Mouse (Mus musculus): ENCODE measurements at regions not wholly inside any gene's neighbourhood (a gene's known extent, or its start where the extent isn't known, plus 50 kb on each side); places are given as distances from the start of the nearest gene placed in this dataset.

DNA sequence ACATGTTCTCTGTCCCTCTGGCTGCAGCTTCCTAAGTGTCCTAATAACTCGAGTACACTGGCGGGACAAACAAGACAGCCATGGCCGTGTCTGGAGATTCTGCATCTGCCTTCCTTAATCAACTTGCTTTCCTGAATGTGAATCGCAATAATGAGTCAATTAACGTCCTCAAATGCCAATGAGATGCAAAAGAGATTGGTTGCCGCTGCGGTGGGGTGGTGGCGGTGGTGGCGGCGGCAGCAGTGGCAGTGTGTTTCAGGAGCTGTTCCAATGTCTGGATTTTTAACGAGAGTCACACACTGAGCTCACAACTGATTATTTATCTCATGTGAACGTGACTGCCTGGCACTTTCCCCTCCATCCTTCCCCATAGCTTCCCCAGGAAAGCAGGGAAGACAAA is 197.6 kb upstream of the Gk2 start:
- TF ChIP-seq EP300 (IDR thresholded peaks at IDR 0.05; ENCODE audit: insufficient read depth, low read depth, low read length): no peak
- no peak for TF ChIP-seq CTCF (IDR thresholded peaks at IDR 0.05; ENCODE audit: low read depth, low read length)
- no peak for TF ChIP-seq POLR2A (IDR thresholded peaks at IDR 0.05; ENCODE audit: insufficient read depth, low read length)
- no peaks in the 10 kb centered on the region for H3K4me1 ChIP-seq (ENCODE audit: control insufficient read depth, insufficient read depth, low read length)
- H3K9me3 ChIP-seq (replicated peaks; ENCODE audit: control insufficient read depth, insufficient read depth, low read length, poor library complexity, severe bottlenecking): no peaks in the 10 kb centered on the region

DNA sequence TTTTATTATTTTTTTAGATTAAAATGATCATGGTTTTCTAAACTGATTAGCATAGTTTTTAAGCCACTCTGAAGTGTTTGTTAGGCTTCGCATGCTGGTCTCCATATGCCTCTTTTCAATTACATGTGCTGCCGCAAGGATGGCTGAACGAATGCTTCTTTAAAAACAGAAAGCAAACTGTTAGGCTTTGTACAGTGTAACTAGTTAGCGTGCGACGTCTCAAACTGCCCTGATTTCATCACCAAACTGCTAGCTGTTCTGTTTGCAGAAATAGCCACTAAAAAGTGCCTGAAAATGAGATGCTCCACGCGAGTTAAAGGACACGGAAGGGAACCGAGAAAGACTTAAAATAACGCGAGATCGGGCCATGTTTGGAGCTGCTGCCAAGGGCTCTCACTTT is 185.4 kb upstream of the Gk2 start:
- Histone ChIP-seq H3K9me3 (replicated peaks; ENCODE audit: control insufficient read depth, insufficient read depth, low read length, poor library complexity, severe bottlenecking) (no peaks in the 10 kb centered on the region), H3K4me1 (ENCODE audit: control insufficient read depth, insufficient read depth, low read length) (no peaks in the 10 kb centered on the region), H3K4me3 (ENCODE audit: low read depth, low read length) (no peak overlapping the region), H3K9ac (ENCODE audit: low read depth, poor library complexity, severe bottlenecking) (no peak overlapping the region), H3K27me3 (ENCODE audit: control insufficient read depth, insufficient read depth, low read length, poor library complexity, severe bottlenecking) (no peaks in the 10 kb centered on the region), H3K36me3 (ENCODE audit: control insufficient read depth, insufficient read depth, low read length, poor library complexity, severe bottlenecking) (no peaks in the 10 kb centered on the region), H3K27ac (ENCODE audit: insufficient read depth, low read length) (no peak overlapping the region)
- TF ChIP-seq POLR2A (IDR thresholded peaks at IDR 0.05; ENCODE audit: insufficient read depth, low read length) (no peak), EP300 (IDR thresholded peaks at IDR 0.05; ENCODE audit: insufficient read depth, low read depth, low read length) (no peak), CTCF (IDR thresholded peaks at IDR 0.05; ENCODE audit: low read depth, low read length) (no peak)

More for the DNA sequence above, 197.6 kb upstream of the Gk2 start:
- no peaks in the 10 kb centered on the region; the same call in 1 of the 2 replicates for H3K27me3 ChIP-seq (ENCODE audit: control insufficient read depth, insufficient read depth, low read length, poor library complexity, severe bottlenecking)
- no peak overlapping the region for H3K4me3 ChIP-seq (ENCODE audit: low read depth, low read length)
- H3K9ac ChIP-seq (ENCODE audit: low read depth, poor library complexity, severe bottlenecking): no peak overlapping the region
- H3K36me3 ChIP-seq (ENCODE audit: control insufficient read depth, insufficient read depth, low read length, poor library complexity, severe bottlenecking): no peaks in the 10 kb centered on the region
- no peak overlapping the region for H3K27ac ChIP-seq (ENCODE audit: insufficient read depth, low read length)

- Histone ChIP-seq H3K9ac (ENCODE audit: low read depth, poor library complexity, severe bottlenecking) (no peak overlapping the region), H3K9me3 (replicated peaks; ENCODE audit: control insufficient read depth, insufficient read depth, low read length, poor library complexity, severe bottlenecking) (no peaks in the 10 kb centered on the region), H3K36me3 (ENCODE audit: control insufficient read depth, insufficient read depth, low read length, poor library complexity, severe bottlenecking) (no peaks in the 10 kb centered on the region), H3K27ac (ENCODE audit: insufficient read depth, low read length) (no peak overlapping the region), H3K4me3 (ENCODE audit: low read depth, low read length) (no peak overlapping the region), H3K27me3 (ENCODE audit: control insufficient read depth, insufficient read depth, low read length, poor library complexity, severe bottlenecking) (no peaks in the 10 kb centered on the region), H3K4me1 (ENCODE audit: control insufficient read depth, insufficient read depth, low read length) (no peaks in the 10 kb centered on the region)
- TF ChIP-seq CTCF (IDR thresholded peaks at IDR 0.05; ENCODE audit: low read depth, low read length) (no peak), POLR2A (IDR thresholded peaks at IDR 0.05; ENCODE audit: insufficient read depth, low read length) (no peak), EP300 (IDR thresholded peaks at IDR 0.05; ENCODE audit: insufficient read depth, low read depth, low read length) (no peak)
Measured at GRCm38 (mm10) chr5:97641646-97642045, 184.8 kb upstream of the Gk2 start.

- Histone ChIP-seq H3K4me3 (ENCODE audit: low read depth, low read length) (no peak overlapping the region), H3K27me3 (ENCODE audit: control insufficient read depth, insufficient read depth, low read length, poor library complexity, severe bottlenecking) (no peaks in the 10 kb centered on the region), H3K36me3 (ENCODE audit: control insufficient read depth, insufficient read depth, low read length, poor library complexity, severe bottlenecking) (no peaks in the 10 kb centered on the region), H3K9me3 (replicated peaks; ENCODE audit: control insufficient read depth, insufficient read depth, low read length, poor library complexity, severe bottlenecking) (no peaks in the 10 kb centered on the region), H3K27ac (ENCODE audit: insufficient read depth, low read length) (no peak overlapping the region), H3K9ac (ENCODE audit: low read depth, poor library complexity, severe bottlenecking) (no peak overlapping the region), H3K4me1 (ENCODE audit: control insufficient read depth, insufficient read depth, low read length) (no peaks in the 10 kb centered on the region)
- no peak for TF ChIP-seq POLR2A (IDR thresholded peaks at IDR 0.05; ENCODE audit: insufficient read depth, low read length)
- no peak for TF ChIP-seq EP300 (IDR thresholded peaks at IDR 0.05; ENCODE audit: insufficient read depth, low read depth, low read length)
- no peak for TF ChIP-seq CTCF (IDR thresholded peaks at IDR 0.05; ENCODE audit: low read depth, low read length)
Measured at GRCm38 (mm10) chr5:97636357-97636756, 179.5 kb upstream of the Gk2 start.

GRCm38 (mm10) chr5:97633766-97634165 is 176.9 kb upstream of the Gk2 start:
- Histone ChIP-seq H3K27ac (ENCODE audit: insufficient read depth, low read length) (no peak overlapping the region), H3K36me3 (ENCODE audit: control insufficient read depth, insufficient read depth, low read length, poor library complexity, severe bottlenecking) (no peaks in the 10 kb centered on the region), H3K9ac (ENCODE audit: low read depth, poor library complexity, severe bottlenecking) (no peak overlapping the region), H3K9me3 (replicated peaks; ENCODE audit: control insufficient read depth, insufficient read depth, low read length, poor library complexity, severe bottlenecking) (no peaks in the 10 kb centered on the region), H3K27me3 (ENCODE audit: control insufficient read depth, insufficient read depth, low read length, poor library complexity, severe bottlenecking) (no peaks in the 10 kb centered on the region), H3K4me1 (ENCODE audit: control insufficient read depth, insufficient read depth, low read length) (no peaks in the 10 kb centered on the region), H3K4me3 (ENCODE audit: low read depth, low read length) (no peak overlapping the region)
- TF ChIP-seq CTCF (IDR thresholded peaks at IDR 0.05; ENCODE audit: low read depth, low read length): no peak
- TF ChIP-seq POLR2A (IDR thresholded peaks at IDR 0.05; ENCODE audit: insufficient read depth, low read length): no peak
- no peak for TF ChIP-seq EP300 (IDR thresholded peaks at IDR 0.05; ENCODE audit: insufficient read depth, low read depth, low read length)

GRCm38 (mm10) chr5:97632791-97633190 is 176.0 kb upstream of the Gk2 start:
- Histone ChIP-seq H3K27ac (ENCODE audit: insufficient read depth, low read length) (no peak overlapping the region), H3K27me3 (ENCODE audit: control insufficient read depth, insufficient read depth, low read length, poor library complexity, severe bottlenecking) (no peaks in the 10 kb centered on the region), H3K9ac (ENCODE audit: low read depth, poor library complexity, severe bottlenecking) (no peak overlapping the region), H3K36me3 (ENCODE audit: control insufficient read depth, insufficient read depth, low read length, poor library complexity, severe bottlenecking) (no peaks in the 10 kb centered on the region), H3K4me3 (ENCODE audit: low read depth, low read length) (no peak overlapping the region), H3K9me3 (replicated peaks; ENCODE audit: control insufficient read depth, insufficient read depth, low read length, poor library complexity, severe bottlenecking) (no peaks in the 10 kb centered on the region), H3K4me1 (ENCODE audit: control insufficient read depth, insufficient read depth, low read length) (no peaks in the 10 kb centered on the region)
- TF ChIP-seq POLR2A (IDR thresholded peaks at IDR 0.05; ENCODE audit: insufficient read depth, low read length) (no peak), EP300 (IDR thresholded peaks at IDR 0.05; ENCODE audit: insufficient read depth, low read depth, low read length) (no peak), CTCF (IDR thresholded peaks at IDR 0.05; ENCODE audit: low read depth, low read length) (no peak)

Measured in ES-Bruce4 (cell line).